Mouse (Mus musculus) lung, postnatal 0 days (tissue): ENCODE measurements at regions not wholly inside any gene's neighbourhood (a gene's known extent, or its start where the extent isn't known, plus 50 kb on each side); places are given as distances from the start of the nearest gene placed in this dataset.

ENCODE experiments used
- CTCF ChIP-seq: IDR thresholded peaks from 2 replicates; pipeline ENCODE4 v1.5.1; 2016; ENCODE audit warnings: antibody characterized with exemption, mild to moderate bottlenecking
- EP300 ChIP-seq: IDR thresholded peaks from 2 replicates; pipeline ENCODE4 v1.6.1; 2016; ENCODE audit warnings: antibody characterized with exemption, mild to moderate bottlenecking, control low read depth

DNA sequence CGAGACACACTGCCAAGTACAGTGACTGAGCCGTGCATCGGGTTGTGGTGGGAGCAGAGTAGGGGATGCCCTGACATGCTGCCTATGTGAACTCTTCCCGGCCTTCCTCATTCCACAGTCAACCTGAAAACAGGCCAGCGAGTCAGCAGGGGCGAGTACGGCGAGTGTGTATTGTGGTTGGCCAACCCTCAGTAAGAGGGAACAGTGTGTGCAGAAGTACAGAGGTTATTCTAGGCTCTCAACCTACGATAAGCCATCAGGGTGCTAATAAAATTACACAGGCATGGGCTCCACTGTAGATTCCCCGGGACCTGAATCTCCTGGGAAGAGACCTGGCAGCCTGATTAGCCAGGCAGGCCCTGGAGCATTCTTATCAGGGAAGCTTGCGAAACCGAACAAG lies 51.7 kb upstream of the Commd8 start:
- TF ChIP-seq CTCF (no peak), EP300 (peak; percentile 84)
